Mouse (Mus musculus) brain, embryonic 14.5 days (tissue): ENCODE data around the gene Plcb4.

ENCODE experiments used
- CTCF ChIP-seq: fragments of 200-500 bp; IDR thresholded peaks from 2 replicates; pipeline ENCODE4 v1.5.1; 2012; ENCODE audit warnings: inconsistent platforms, mild to moderate bottlenecking, moderate library complexity, borderline replicate concordance; ENCODE audit not compliant: insufficient read depth, insufficient read length; ENCODE audit errors: extremely low read depth
- POLR2A ChIP-seq: fragments of 200-500 bp; IDR thresholded peaks from 2 replicates; pipeline ENCODE4 v1.6.1; 2012; ENCODE audit warnings: mild to moderate bottlenecking, inconsistent platforms, borderline replicate concordance; ENCODE audit not compliant: poor library complexity, insufficient read depth, insufficient read length, severe bottlenecking; ENCODE audit errors: extremely low read depth

- TF ChIP-seq CTCF (no peak), POLR2A (no peak)
Measured at GRCm38 (mm10) chr2:135955796-135956195, 297.0 kb downstream of the Plcb4 start.
